Mouse (Mus musculus) spleen, adult 2 months (tissue): Measurements from ENCODE around the gene Rhbdd1. TPM values are rescaled to one million over a fixed set of nuclear protein-coding genes. Genes with fewer than 3 reads are reported as not detected.

ENCODE experiments used
- DNase-seq, 2 experiments: peaks; one replicate each; pipeline versions ENCODE4 v3.0.0 to v3.0.0-alpha.2; 2012 to 2021; ENCODE audit warnings: low spot score in 2 of 2, low read depth in 1 of 2
- H3K27ac ChIP-seq: fragments of 200-500 bp; 2 replicates; pipeline ENCODE4 v1.5.1; 2012; ENCODE audit warnings: low read length, inconsistent platforms; ENCODE audit not compliant: insufficient read depth
- H3K27me3 ChIP-seq: fragments of 200-500 bp; 2 replicates; pipeline ENCODE4 v1.6.1; 2012; ENCODE audit warnings: mild to moderate bottlenecking, moderate library complexity, low read length, inconsistent platforms; ENCODE audit not compliant: control insufficient read depth, insufficient read depth
- H3K36me3 ChIP-seq: fragments of 200-500 bp; 2 replicates; pipeline ENCODE4 v1.6.1; 2012; ENCODE audit warnings: mild to moderate bottlenecking, low read length, inconsistent platforms; ENCODE audit not compliant: control insufficient read depth, insufficient read depth
- H3K4me1 ChIP-seq: fragments of 200-500 bp; 2 replicates; pipeline ENCODE4 v1.6.1; 2011; ENCODE audit warnings: inconsistent platforms; ENCODE audit not compliant: control insufficient read depth, insufficient read depth, insufficient read length
- H3K4me3 ChIP-seq: fragments of 200-500 bp; 2 replicates; pipeline ENCODE4 v1.5.1; 2011; ENCODE audit warnings: mild to moderate bottlenecking, inconsistent platforms; ENCODE audit not compliant: insufficient read depth, insufficient read length; ENCODE audit errors: extremely low read depth
- CTCF ChIP-seq: fragments of 200-500 bp; IDR thresholded peaks from 2 replicates; pipeline ENCODE4 v1.5.1; 2011; ENCODE audit warnings: mild to moderate bottlenecking, inconsistent platforms; ENCODE audit not compliant: insufficient read depth, insufficient read length, insufficient replicate concordance; ENCODE audit errors: extremely low read depth
- POLR2A ChIP-seq: fragments of 200-500 bp; IDR thresholded peaks from 2 replicates; pipeline ENCODE4 v1.6.1; 2011; ENCODE audit warnings: low read depth, low read length, inconsistent platforms
- WGBS: fragments of 180-500 bp; shearing (Covaris S2); methylation state at CpG from one replicate; pipeline ENCODE4 v1.1.7; 2018; 5-methylcytosine and 5-hydroxymethylcytosine counted together
- polyA plus RNA-seq: library from polyadenylated mRNA; depleted of rRNA; stranded (reverse); fragments of >200 nt; gene quantifications from 2 replicates; pipeline ENCODE4 v1.2.3, GENCODE M21; 2012

The Rhbdd1 gene
- polyA plus RNA-seq, 1 experiment, result 7.4 TPM

- no peaks in the 10 kb centered on the region for H3K4me1 ChIP-seq
- H3K27me3 ChIP-seq, result no peaks in the 10 kb centered on the region
- no peak for DNase-seq
- 84% methylated on average over 4 of the region's 4 CpGs for WGBS
- no peak overlapping the region for H3K27ac ChIP-seq
- no peaks in the 10 kb centered on the region for H3K36me3 ChIP-seq
- TF ChIP-seq CTCF (no peak), POLR2A (no peak)
- no peak overlapping the region for H3K4me3 ChIP-seq
These were observed 133.6 kb downstream of the Rhbdd1 start for GRCm38 (mm10) chr1:82449851-82450250.

- H3K36me3 ChIP-seq, result no peaks in the 10 kb centered on the region
- no peaks in the 10 kb centered on the region for H3K4me1 ChIP-seq
- H3K27me3 ChIP-seq, result no peaks in the 10 kb centered on the region
- TF ChIP-seq CTCF (no peak), POLR2A (no peak)
- no peak overlapping the region for H3K27ac ChIP-seq
- WGBS, result 52% methylated on average over 6 of the region's 6 CpGs
- no peak for DNase-seq
- H3K4me3 ChIP-seq, result no peak overlapping the region
These were observed 135.8 kb downstream of the Rhbdd1 start for GRCm38 (mm10) chr1:82451927-82452651.

DNA sequence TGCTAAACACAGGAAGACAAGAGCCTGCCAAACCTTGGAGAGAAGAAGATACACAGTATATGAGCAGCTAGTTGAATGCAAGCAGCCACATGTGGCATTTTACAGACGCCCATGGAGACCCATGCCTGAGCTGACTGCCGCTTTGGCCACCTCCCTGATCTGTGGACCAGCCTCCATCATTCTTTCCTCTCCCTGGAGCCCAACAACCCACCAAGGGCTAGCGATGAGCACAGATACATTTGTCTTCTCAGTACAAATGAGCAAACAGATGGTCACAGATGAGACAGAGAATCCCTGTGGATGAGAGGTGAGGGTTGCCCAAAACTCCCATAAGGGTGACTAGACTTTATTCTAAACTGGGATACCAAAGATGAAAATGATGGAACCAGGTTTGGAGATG lies 137.8 kb downstream of the Rhbdd1 start:
- 88% methylated on average over 3 of the region's 3 CpGs for WGBS
- TF ChIP-seq POLR2A (no peak), CTCF (no peak)
- Histone ChIP-seq H3K27me3 (no peaks in the 10 kb centered on the region), H3K4me1 (no peaks in the 10 kb centered on the region), H3K4me3 (no peak overlapping the region), H3K27ac (no peak overlapping the region), H3K36me3 (no peaks in the 10 kb centered on the region)
- DNase-seq, result no peak

GRCm38 (mm10) chr1:82459350-82459749 lies 143.1 kb downstream of the Rhbdd1 start:
- Histone ChIP-seq H3K4me3 (no peak overlapping the region), H3K27ac (no peak overlapping the region), H3K27me3 (no peaks in the 10 kb centered on the region), H3K4me1 (no peaks in the 10 kb centered on the region), H3K36me3 (no peaks in the 10 kb centered on the region)
- 88% methylated on average over 4 of the region's 4 CpGs for WGBS
- no peak for TF ChIP-seq CTCF
- no peak for TF ChIP-seq POLR2A
- no peak for DNase-seq

DNA sequence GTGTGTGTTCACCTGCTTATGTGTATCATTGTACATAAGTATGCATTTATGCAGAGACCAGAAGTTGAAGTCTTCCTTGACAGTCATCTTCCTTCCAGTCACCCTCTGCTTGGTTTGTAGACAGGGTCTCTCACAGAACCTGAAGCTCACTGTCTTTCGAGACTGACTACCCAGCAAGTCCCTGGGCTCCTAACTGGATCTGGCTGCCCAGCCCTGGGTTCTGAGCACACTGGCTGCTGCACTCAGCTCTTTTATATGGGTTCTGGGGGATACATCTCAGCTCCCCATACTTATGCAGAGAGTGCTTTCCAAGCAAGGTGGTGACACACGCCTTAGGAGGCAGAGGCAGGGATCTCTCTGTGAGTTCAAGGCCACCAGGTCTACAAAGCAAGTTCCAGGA lies 143.7 kb downstream of the Rhbdd1 start:
- Histone ChIP-seq H3K27ac (no peak overlapping the region), H3K4me1 (no peaks in the 10 kb centered on the region), H3K36me3 (no peaks in the 10 kb centered on the region), H3K4me3 (no peak overlapping the region), H3K27me3 (no peaks in the 10 kb centered on the region)
- no peak for DNase-seq
- 82% methylated on average over 2 of the region's 2 CpGs for WGBS
- TF ChIP-seq CTCF (no peak), POLR2A (no peak)

- DNase-seq, result no peak
- no peaks in the 10 kb centered on the region for H3K27me3 ChIP-seq
- TF ChIP-seq POLR2A (no peak), CTCF (no peak)
- no peaks in the 10 kb centered on the region for H3K4me1 ChIP-seq
- no peak overlapping the region for H3K4me3 ChIP-seq
- WGBS, result 83% methylated on average over 4 of the region's 4 CpGs
- no peak overlapping the region for H3K27ac ChIP-seq
- H3K36me3 ChIP-seq, result no peaks in the 10 kb centered on the region
These were observed 144.8 kb downstream of the Rhbdd1 start for GRCm38 (mm10) chr1:82461041-82461440.

DNA sequence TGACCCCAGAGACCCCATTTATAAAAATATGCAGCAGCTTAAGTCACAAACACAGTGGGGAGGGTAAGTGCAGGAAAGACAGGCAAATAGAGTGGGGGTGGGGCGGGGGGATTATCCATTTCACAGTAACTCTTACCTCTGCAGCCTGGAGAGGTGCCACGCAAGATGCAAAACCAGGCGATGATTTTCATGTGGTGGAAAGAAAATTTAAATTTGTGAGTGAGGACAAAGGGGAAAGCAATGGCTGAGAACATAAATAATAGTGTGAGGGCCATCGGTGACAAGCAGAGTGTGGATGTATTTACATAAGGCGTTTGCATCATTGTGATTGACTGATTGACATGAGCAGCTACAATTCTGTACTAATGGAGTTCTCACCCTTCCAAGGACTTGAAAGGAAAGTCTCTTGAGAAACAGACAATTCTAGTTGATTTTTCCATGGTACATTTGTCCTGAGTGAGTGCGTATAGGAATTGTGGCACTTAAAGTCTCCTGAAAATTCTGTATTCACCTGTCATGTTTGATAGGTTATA lies 149.1 kb downstream of the Rhbdd1 start:
- Histone ChIP-seq H3K27me3 (no peaks in the 10 kb centered on the region), H3K4me3 (no peak overlapping the region), H3K27ac (no peak overlapping the region), H3K36me3 (no peaks in the 10 kb centered on the region), H3K4me1 (no peaks in the 10 kb centered on the region)
- DNase-seq, result no peak
- 68% methylated on average over 6 of the region's 6 CpGs for WGBS
- TF ChIP-seq CTCF, result no peak
